8 mouse cellular contexts compared by ENCODE assay signal in the genomic region with DNA sequence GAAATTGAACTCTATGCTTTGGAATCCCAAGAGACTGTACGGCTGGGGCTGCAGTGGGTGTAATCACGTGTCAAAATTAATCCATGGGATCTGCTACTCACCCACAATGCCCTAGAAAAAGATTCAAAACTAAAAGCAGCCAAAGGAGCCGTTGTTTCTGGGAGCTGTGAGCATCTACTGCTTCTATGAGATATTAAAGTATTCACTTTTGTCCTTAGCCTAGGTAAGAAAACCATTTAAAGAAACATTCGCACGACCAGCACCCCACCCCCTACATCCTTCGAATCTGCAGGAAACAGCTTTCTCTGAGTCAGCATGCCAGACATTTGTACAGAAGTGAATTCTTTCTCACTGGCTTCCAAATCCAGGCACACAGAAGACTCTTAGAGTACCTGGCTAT.
DNase-seq lines count a peak whose midpoint lies in the region; ATAC-seq and TF ChIP-seq lines count a peak whose summit lies in the region.
"Had no signal": no experiment of that assay in that cellular context is flagged by ENCODE, and none has a peak within 500 bp of the region (broad histone marks: within the 10 kb centered on the region; RNA-seq: fewer than 3 reads in every experiment).

No protein-coding gene starts in this region.

- H3K4me1 ChIP-seq in kidney, embryonic 15.5 days: peaks cover 12% of the 10 kb centered on the region
- H3K4me1 ChIP-seq in embryonic facial prominence, embryonic 15.5 days: peaks cover 11% of the 10 kb centered on the region; the same call in 1 of the 2 replicates
- peaks cover 15% of the 10 kb centered on the region for H3K4me1 ChIP-seq in limb, embryonic 15.5 days
- no peaks in the 10 kb centered on the region for H3K4me1 ChIP-seq in forebrain, postnatal 0 days (ENCODE audit: insufficient read depth)

- no peak for TF ChIP-seq CTCF in C2C12 (IDR thresholded peaks at IDR 0.05; ENCODE audit: control insufficient read depth, insufficient read depth, insufficient read length)
- TF ChIP-seq CTCF in forebrain, postnatal 0 days (IDR thresholded peaks at IDR 0.05; ENCODE audit: low read depth): no peak

- H3K4me3 ChIP-seq in kidney, embryonic 15.5 days (replicated peaks): no peak overlapping the region
- H3K4me3 ChIP-seq in C2C12 (ENCODE audit: insufficient read depth, poor library complexity, severe bottlenecking): no peak overlapping the region
- H3K4me3 ChIP-seq in embryonic facial prominence, embryonic 15.5 days (replicated peaks): no peak overlapping the region
- H3K4me3 ChIP-seq in limb, embryonic 15.5 days: no peak overlapping the region
- H3K4me3 ChIP-seq in forebrain, postnatal 0 days (ENCODE audit: low read depth, low read length): no peak overlapping the region

- no peaks in the 10 kb centered on the region for H3K79me3 ChIP-seq in C2C12 (ENCODE audit: low read depth)

- 0 out of 2 replicates have a peak overlapping the region, but pooled peaks have one; percentile 8 for H3K4me2 ChIP-seq in kidney, embryonic 15.5 days
- no peak overlapping the region for H3K4me2 ChIP-seq in embryonic facial prominence, embryonic 15.5 days (replicated peaks)
- no peak overlapping the region for H3K4me2 ChIP-seq in limb, embryonic 15.5 days
- H3K4me2 ChIP-seq in forebrain, postnatal 0 days (ENCODE audit: low read depth): no peak overlapping the region

- no peaks in the 10 kb centered on the region for H3K36me3 ChIP-seq in kidney, embryonic 15.5 days
- H3K36me3 ChIP-seq in C2C12 (ENCODE audit: control insufficient read depth, insufficient read depth): no peaks in the 10 kb centered on the region
- no peaks in the 10 kb centered on the region for H3K36me3 ChIP-seq in embryonic facial prominence, embryonic 15.5 days
- no peaks in the 10 kb centered on the region for H3K36me3 ChIP-seq in limb, embryonic 15.5 days
- no peaks in the 10 kb centered on the region for H3K36me3 ChIP-seq in forebrain, postnatal 0 days (ENCODE audit: insufficient read depth)

- no peak overlapping the region for H3K9ac ChIP-seq in kidney, embryonic 15.5 days
- no peak overlapping the region for H3K9ac ChIP-seq in embryonic facial prominence, embryonic 15.5 days
- H3K9ac ChIP-seq in limb, embryonic 15.5 days: no peak overlapping the region
- H3K9ac ChIP-seq in forebrain, postnatal 0 days: no peak overlapping the region

- no peaks in the 10 kb centered on the region for H3K9me3 ChIP-seq in kidney, embryonic 15.5 days (replicated peaks)
- no peaks in the 10 kb centered on the region for H3K9me3 ChIP-seq in embryonic facial prominence, embryonic 15.5 days (replicated peaks)
- no peaks in the 10 kb centered on the region for H3K9me3 ChIP-seq in limb, embryonic 15.5 days
- no peaks in the 10 kb centered on the region for H3K9me3 ChIP-seq in forebrain, postnatal 0 days (ENCODE audit: low read length)

- H3K79me2 ChIP-seq in C2C12 (ENCODE audit: control insufficient read depth, insufficient read depth): no peaks in the 10 kb centered on the region

- DNase-seq in kidney, adult 11 months: no peak
- no peak for DNase-seq in forebrain, postnatal 0 days
- no peak for DNase-seq in cerebellum, postnatal 25 days

- ATAC-seq in kidney, embryonic 15.5 days (replicated peaks; ENCODE audit: low FRiP score): no peak
- peak; percentile 39; the same call in 1 of the 2 replicates for ATAC-seq in embryonic facial prominence, embryonic 15.5 days (ENCODE audit: insufficient number of reproducible peaks, low FRiP score, low TSS enrichment, low read depth)
- no peak for ATAC-seq in limb, embryonic 15.5 days (ENCODE audit: insufficient number of reproducible peaks, low FRiP score, low TSS enrichment, low read depth)
- ATAC-seq in forebrain, postnatal 0 days: no peak
- ATAC-seq: hindbrain, embryonic 16.5 days had no signal

- 53% methylated on average over 6 of the region's 6 CpGs for WGBS in kidney, embryonic 15.5 days
- 50% methylated on average over 6 of the region's 6 CpGs for WGBS in embryonic facial prominence, embryonic 15.5 days
- WGBS in limb, embryonic 15.5 days: 51% methylated on average over 6 of the region's 6 CpGs
- WGBS in forebrain, postnatal 0 days: 78% methylated on average over 6 of the region's 6 CpGs

- H3ac ChIP-seq in C2C12 (ENCODE audit: control insufficient read depth, insufficient read length, low read depth): no peak overlapping the region

- 0 out of 2 replicates have a peak overlapping the region, but pooled peaks have one; percentile 41 for H3K27ac ChIP-seq in kidney, embryonic 15.5 days
- H3K27ac ChIP-seq in embryonic facial prominence, embryonic 15.5 days (replicated peaks): peak overlapping the region; percentile 48; the same call in 1 of the 2 replicates
- H3K27ac ChIP-seq in limb, embryonic 15.5 days: peak overlapping the region; percentile 24; the same call in 1 of the 2 replicates
- no peak overlapping the region for H3K27ac ChIP-seq in forebrain, postnatal 0 days (ENCODE audit: low read depth, low read length)

- H3K27me3 ChIP-seq in kidney, embryonic 15.5 days: no peaks in the 10 kb centered on the region
- no peaks in the 10 kb centered on the region for H3K27me3 ChIP-seq in C2C12 (ENCODE audit: control insufficient read depth, insufficient read depth, insufficient read length)
- H3K27me3 ChIP-seq in embryonic facial prominence, embryonic 15.5 days: no peaks in the 10 kb centered on the region
- no peaks in the 10 kb centered on the region for H3K27me3 ChIP-seq in limb, embryonic 15.5 days
- no peaks in the 10 kb centered on the region for H3K27me3 ChIP-seq in forebrain, postnatal 0 days (ENCODE audit: insufficient read depth, low read length)

TF ChIP-seq in C2C12, 6 proteins besides CTCF, POLR2A, EP300 and RAD21:
- TF ChIP-seq USF1 (IDR thresholded peaks at IDR 0.05; ENCODE audit: low read depth): peak; percentile 56
- TF ChIP-seq MYOD1 (IDR thresholded peaks at IDR 0.05; ENCODE audit: control insufficient read depth, insufficient read length, low read depth): no peak
